Mouse (Mus musculus): Measurements from ENCODE around the gene Chd2.
A peak's percentile ranks its signal among the peaks of the same experiment; 100 is the strongest.

- TF ChIP-seq CTCF (IDR thresholded peaks at IDR 0.05; ENCODE audit: control insufficient read depth, insufficient read depth, low read length): peak; percentile 46; the same call in 1 of the 2 replicates
- TF ChIP-seq POLR2A (IDR thresholded peaks at IDR 0.05; ENCODE audit: borderline replicate concordance, control insufficient read depth, low read depth, low read length): no peak
Measured at GRCm38 (mm10) chr7:73435685-73436084, 105.9 kb downstream of the Chd2 start.
